Mouse (Mus musculus) ES-Bruce4 (cell line): Measurements from ENCODE around the gene Dgkz.

Source experiments
- CTCF ChIP-seq: IDR thresholded peaks from one replicate; pipeline ENCODE4 v1.8.1; 2011; ENCODE audit warnings: low read depth, low read length
- POLR2A ChIP-seq: IDR thresholded peaks from one replicate; pipeline ENCODE4 v1.8.1; 2011; ENCODE audit warnings: low read length; ENCODE audit not compliant: insufficient read depth

DNA sequence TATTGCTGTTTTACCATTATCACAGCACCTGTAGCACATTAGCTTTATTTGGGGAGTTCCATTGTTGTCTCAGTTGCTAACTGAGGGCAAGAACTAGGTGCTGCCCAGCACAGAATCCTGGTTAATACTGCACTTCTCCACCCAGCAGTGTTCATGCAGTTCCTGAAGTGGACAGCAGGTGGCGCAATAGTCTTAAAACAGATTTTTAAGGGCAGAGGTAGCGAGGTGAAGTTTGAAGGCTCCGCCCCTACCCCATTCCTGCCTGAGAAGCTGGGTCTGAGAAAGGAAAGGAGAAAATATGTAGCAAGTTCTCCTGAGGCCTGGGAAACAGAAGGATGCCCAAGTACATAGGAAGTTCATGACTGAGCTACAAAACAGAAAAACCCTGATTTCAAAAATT is 11.9 kb upstream of the Dgkz start:
- TF ChIP-seq POLR2A (no peak), CTCF (peak; percentile 71)
